Mouse (Mus musculus) heart, embryonic 13.5 days (tissue): ENCODE results near the gene Maml3. TPM values are rescaled to one million over a fixed set of nuclear protein-coding genes. Genes with fewer than 3 reads are reported as not detected.
A peak's percentile ranks its signal among the peaks of the same experiment; 100 is the strongest.

Experiments used
- ATAC-seq: fragments of 200-750 bp; cut with Nextera tagmentation; 2 replicates; pipeline ENCODE4 v1.8.0; 2017; ENCODE audit warnings: moderate TSS enrichment; ENCODE audit not compliant: insufficient number of reproducible peaks, low FRiP score, low TSS enrichment; ENCODE audit errors: extremely low read depth
- H3K27ac ChIP-seq: fragments of 300-500 bp; sonication (generic); replicated peaks from 2 replicates; pipeline ENCODE4 v1.5.1; 2015; ENCODE audit warnings: moderate library complexity, mild to moderate bottlenecking, inconsistent platforms
- H3K27me3 ChIP-seq: fragments of 300-500 bp; sonication (generic); replicated peaks from 2 replicates; pipeline ENCODE4 v1.6.1; 2015; ENCODE audit warnings: mild to moderate bottlenecking, inconsistent platforms
- H3K36me3 ChIP-seq: fragments of 300-500 bp; sonication (generic); 2 replicates; pipeline ENCODE4 v1.6.1; 2015; ENCODE audit warnings: mild to moderate bottlenecking, inconsistent platforms
- H3K4me1 ChIP-seq: fragments of 300-500 bp; sonication (generic); 2 replicates; pipeline ENCODE4 v1.6.1; 2015; ENCODE audit warnings: inconsistent platforms
- H3K4me2 ChIP-seq: fragments of 300-500 bp; sonication (generic); 2 replicates; pipeline ENCODE4 v1.6.1; 2015; ENCODE audit warnings: inconsistent platforms, mild to moderate bottlenecking, moderate library complexity
- H3K4me3 ChIP-seq: fragments of 300-500 bp; sonication (generic); 2 replicates; pipeline ENCODE4 v1.5.1; 2015; ENCODE audit warnings: moderate library complexity, mild to moderate bottlenecking, inconsistent platforms
- H3K9ac ChIP-seq: fragments of 300-500 bp; sonication (generic); 2 replicates; pipeline ENCODE4 v1.6.1; 2015; ENCODE audit warnings: inconsistent platforms, mild to moderate bottlenecking, moderate library complexity
- H3K9me3 ChIP-seq: fragments of 300-500 bp; sonication (generic); 2 replicates; pipeline ENCODE4 v1.6.1; 2016; ENCODE audit warnings: inconsistent platforms
- WGBS: fragments of 180-500 bp; shearing (Covaris S2); methylation state at CpG from one replicate; pipeline ENCODE4 v1.1.7; 2015; ENCODE audit warnings: mixed read lengths; 5-methylcytosine and 5-hydroxymethylcytosine counted together
- polyA plus RNA-seq: library from polyadenylated mRNA; unstranded; fragments of >200 nt; fragmentation: Nextera tagmentation; extraction: Ambion mirVana; gene quantifications from 2 replicates; pipeline ENCODE4 v1.2.1, GENCODE M21; 2015

The Maml3 gene
- polyA plus RNA-seq, 1 experiment from 2014 or later: 2.1 TPM

- ATAC-seq: no peak
- Histone ChIP-seq H3K9me3 (no peaks in the 10 kb centered on the region), H3K27ac (no peak overlapping the region), H3K4me3 (no peak overlapping the region), H3K4me1 (peaks cover 16% of the 10 kb centered on the region), H3K4me2 (no peak overlapping the region), H3K9ac (no peak overlapping the region), H3K27me3 (peaks cover 11% of the 10 kb centered on the region; the same call in 1 of the 2 replicates), H3K36me3 (no peaks in the 10 kb centered on the region)
- 80% methylated on average over 6 of the region's 6 CpGs for WGBS
Measured at GRCm38 (mm10) chr3:51817329-51817728, 287.5 kb downstream of the Maml3 start.

- Histone ChIP-seq H3K36me3 (no peaks in the 10 kb centered on the region), H3K27me3 (peaks cover 11% of the 10 kb centered on the region; the same call in 1 of the 2 replicates), H3K9me3 (no peaks in the 10 kb centered on the region), H3K4me1 (peaks cover 10% of the 10 kb centered on the region), H3K4me3 (no peak overlapping the region), H3K27ac (no peak overlapping the region), H3K9ac (no peak overlapping the region), H3K4me2 (no peak overlapping the region)
- 80% methylated on average over 7 of the region's 7 CpGs for WGBS
- no peak for ATAC-seq
Measured at GRCm38 (mm10) chr3:51816517-51817285, 288.2 kb downstream of the Maml3 start.

- Histone ChIP-seq H3K9ac (no peak overlapping the region), H3K27me3 (peaks cover 5% of the 10 kb centered on the region; the same call in 1 of the 2 replicates), H3K4me1 (no peaks in the 10 kb centered on the region), H3K36me3 (no peaks in the 10 kb centered on the region), H3K4me2 (no peak overlapping the region), H3K27ac (no peak overlapping the region), H3K4me3 (no peak overlapping the region), H3K9me3 (no peaks in the 10 kb centered on the region)
- 75% methylated on average over 4 of the region's 4 CpGs for WGBS
- ATAC-seq: no peak
Measured at GRCm38 (mm10) chr3:51814073-51814472, 290.8 kb downstream of the Maml3 start.

- WGBS: 89% methylated on average over 5 of the region's 5 CpGs
- no peak overlapping the region for H3K9ac ChIP-seq
- H3K27ac ChIP-seq: no peak overlapping the region
- H3K4me2 ChIP-seq: no peak overlapping the region
- ATAC-seq: no peak
- no peaks in the 10 kb centered on the region for H3K9me3 ChIP-seq
- H3K4me3 ChIP-seq: no peak overlapping the region
- no peaks in the 10 kb centered on the region for H3K27me3 ChIP-seq
- H3K36me3 ChIP-seq: no peaks in the 10 kb centered on the region
- H3K4me1 ChIP-seq: no peaks in the 10 kb centered on the region
Measured at GRCm38 (mm10) chr3:51813186-51813585, 291.7 kb downstream of the Maml3 start.

DNA sequence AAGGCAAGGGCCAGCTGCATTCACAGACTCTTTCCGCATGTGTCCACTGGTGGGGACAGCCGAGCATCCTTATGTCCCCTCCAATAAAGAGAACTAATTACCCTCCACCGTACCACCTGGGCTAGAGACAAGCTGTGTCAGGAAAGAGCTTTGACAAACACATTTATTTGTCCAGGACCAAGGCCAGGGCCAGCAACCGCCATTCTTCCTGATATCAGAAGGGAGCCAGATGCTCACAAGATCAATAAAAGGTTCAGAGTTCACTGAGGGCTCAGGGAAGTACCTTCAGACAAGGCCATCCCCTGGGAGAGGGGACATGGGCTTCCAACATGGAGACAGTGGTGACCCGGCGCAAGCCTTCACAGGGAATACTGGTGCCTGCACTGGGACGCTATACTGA, 294.1 kb downstream of the Maml3 start:
- ATAC-seq: no peak
- H3K9ac ChIP-seq: no peak overlapping the region
- 74% methylated on average over 7 of the region's 7 CpGs for WGBS

DNA sequence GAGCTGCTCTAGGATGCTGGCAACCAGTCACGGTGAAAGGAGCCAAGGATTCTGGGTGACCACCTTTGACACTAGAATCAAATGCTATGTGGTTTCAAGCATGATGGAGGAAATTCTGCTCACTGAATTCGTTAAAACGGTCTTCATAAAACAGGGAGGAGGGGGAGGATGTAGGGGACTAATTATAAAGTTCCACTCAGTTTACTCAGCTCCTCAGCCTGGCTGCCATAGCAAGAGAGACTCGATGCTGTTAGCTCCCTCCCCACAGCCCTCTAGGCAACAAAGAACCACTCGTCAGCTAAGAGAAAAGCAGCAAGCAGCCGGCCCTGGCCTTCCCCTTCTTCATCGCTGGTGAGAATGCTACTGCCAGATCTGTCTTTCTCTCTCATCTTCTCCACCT, 295.1 kb downstream of the Maml3 start:
- Histone ChIP-seq H3K36me3 (no peaks in the 10 kb centered on the region), H3K27ac (no peak overlapping the region), H3K4me1 (0 out of 2 replicates have a peak, but pooled peaks cover 2% of the 10 kb centered on the region), H3K9ac (no peak overlapping the region), H3K27me3 (no peaks in the 10 kb centered on the region), H3K9me3 (no peaks in the 10 kb centered on the region), H3K4me2 (no peak overlapping the region), H3K4me3 (no peak overlapping the region)
- 60% methylated on average over 7 of the region's 7 CpGs for WGBS
- ATAC-seq: no peak

More for the DNA sequence above, 294.1 kb downstream of the Maml3 start:
- H3K27me3 ChIP-seq: no peaks in the 10 kb centered on the region
- no peak overlapping the region for H3K4me3 ChIP-seq
- H3K4me1 ChIP-seq: no peaks in the 10 kb centered on the region
- no peak overlapping the region for H3K4me2 ChIP-seq
- no peak overlapping the region for H3K27ac ChIP-seq
- no peaks in the 10 kb centered on the region for H3K36me3 ChIP-seq
- no peaks in the 10 kb centered on the region for H3K9me3 ChIP-seq

DNA sequence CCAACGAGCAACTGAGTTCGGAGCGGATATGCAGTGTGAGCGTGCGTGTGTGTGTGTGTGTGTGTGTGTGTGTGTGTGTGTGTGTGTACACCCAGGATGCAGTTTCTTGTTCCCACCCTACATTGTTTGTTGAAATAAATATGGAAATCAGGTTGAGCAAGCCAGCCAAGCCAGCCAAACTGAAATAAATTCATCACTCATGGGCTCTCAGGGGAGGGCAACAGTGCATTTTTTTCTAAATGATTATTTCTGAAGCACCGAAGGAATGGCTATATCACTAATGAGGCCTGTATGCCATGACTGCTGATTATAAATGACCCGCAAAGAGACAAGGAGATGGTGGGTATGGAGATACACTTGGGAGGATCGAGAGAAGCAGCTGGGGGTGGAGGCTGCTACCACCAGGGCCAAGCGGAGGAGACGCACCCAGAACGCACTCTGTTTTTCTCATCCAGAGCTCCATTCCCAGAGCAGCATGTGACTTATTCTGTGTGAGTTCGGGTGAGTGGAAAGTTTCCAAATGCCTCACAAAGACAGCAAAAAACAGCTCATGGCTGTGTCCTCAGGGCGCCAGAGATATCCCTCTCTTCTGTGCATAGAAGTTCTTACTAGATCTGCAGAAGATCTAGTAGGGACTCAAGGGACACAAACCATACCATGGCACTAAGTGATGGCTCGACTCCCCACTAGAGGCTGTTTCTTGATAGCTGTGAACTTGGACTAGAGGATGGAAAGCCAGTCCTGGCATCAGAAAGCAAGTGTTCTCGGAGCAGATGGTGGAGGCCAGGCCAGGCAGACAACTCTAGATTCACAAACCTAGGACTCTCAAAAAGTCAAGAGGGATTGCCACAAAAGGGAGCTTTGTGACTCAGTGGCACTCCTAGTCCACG, 296.6 kb downstream of the Maml3 start:
- 80% methylated on average over 16 of the region's 16 CpGs for WGBS
- no peaks in the 10 kb centered on the region for H3K9me3 ChIP-seq
- H3K9ac ChIP-seq: no peak overlapping the region
- no peak for ATAC-seq
- H3K4me3 ChIP-seq: no peak overlapping the region
- H3K27ac ChIP-seq: no peak overlapping the region
- no peak overlapping the region for H3K4me2 ChIP-seq
- no peaks in the 10 kb centered on the region for H3K36me3 ChIP-seq
- 0 out of 2 replicates have a peak, but pooled peaks cover 2% of the 10 kb centered on the region for H3K4me1 ChIP-seq
- no peaks in the 10 kb centered on the region for H3K27me3 ChIP-seq

- WGBS: 54% methylated on average over 13 of the region's 13 CpGs
- 0 out of 2 replicates have a peak, but pooled peaks cover 2% of the 10 kb centered on the region for H3K4me1 ChIP-seq
- H3K27me3 ChIP-seq: no peaks in the 10 kb centered on the region
- no peaks in the 10 kb centered on the region for H3K36me3 ChIP-seq
- no peak for ATAC-seq
- no peak overlapping the region for H3K27ac ChIP-seq
- no peaks in the 10 kb centered on the region for H3K9me3 ChIP-seq
- H3K4me3 ChIP-seq: no peak overlapping the region
- H3K4me2 ChIP-seq: no peak overlapping the region
- H3K9ac ChIP-seq: no peak overlapping the region
Measured at GRCm38 (mm10) chr3:51805488-51806318, 299.2 kb downstream of the Maml3 start.

- Histone ChIP-seq H3K9ac (no peak overlapping the region), H3K4me1 (peaks cover 6% of the 10 kb centered on the region), H3K4me3 (no peak overlapping the region), H3K27ac (no peak overlapping the region), H3K9me3 (no peaks in the 10 kb centered on the region), H3K4me2 (no peak overlapping the region), H3K27me3 (no peaks in the 10 kb centered on the region), H3K36me3 (no peaks in the 10 kb centered on the region)
- no peak for ATAC-seq
- WGBS: 65% methylated on average over 6 of the region's 6 CpGs
Measured at GRCm38 (mm10) chr3:51803903-51804302, 301.0 kb downstream of the Maml3 start.

DNA sequence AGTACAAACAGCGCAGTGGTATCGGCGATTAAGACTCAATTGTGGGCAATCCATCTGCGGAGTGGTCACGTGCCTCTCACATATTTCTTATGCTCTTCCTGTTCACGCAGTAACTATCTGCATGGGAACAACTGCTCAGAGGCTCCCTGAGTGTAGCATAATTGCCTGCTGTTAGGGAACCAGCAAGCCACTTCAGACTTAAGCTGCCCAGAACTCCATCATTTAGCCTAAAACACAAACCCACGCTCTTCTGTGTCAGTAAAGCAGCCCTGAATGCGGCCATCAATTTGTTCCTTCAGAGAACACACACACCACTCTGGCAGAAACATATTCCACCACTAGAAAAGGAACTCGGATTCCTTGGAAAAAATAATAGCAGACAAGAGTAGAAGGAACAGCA, 305.2 kb downstream of the Maml3 start:
- Histone ChIP-seq H3K9me3 (no peaks in the 10 kb centered on the region), H3K4me2 (no peak overlapping the region), H3K36me3 (no peaks in the 10 kb centered on the region), H3K27ac (no peak overlapping the region), H3K9ac (no peak overlapping the region), H3K27me3 (no peaks in the 10 kb centered on the region), H3K4me3 (no peak overlapping the region), H3K4me1 (peaks cover 29% of the 10 kb centered on the region)
- 89% methylated on average over 9 of the region's 9 CpGs for WGBS
- ATAC-seq: no peak

- H3K4me2 ChIP-seq: peak overlapping the region; percentile 39
- H3K4me3 ChIP-seq: 0 out of 2 replicates have a peak overlapping the region, but pooled peaks have one; percentile 11
- no peak for ATAC-seq
- H3K9ac ChIP-seq: peak overlapping the region; percentile 8
- H3K36me3 ChIP-seq: peaks cover 3% of the 10 kb centered on the region; the same call in 1 of the 2 replicates
- WGBS: 66% methylated on average over 6 of the region's 6 CpGs
- H3K9me3 ChIP-seq: no peaks in the 10 kb centered on the region
- H3K27ac ChIP-seq: no peak overlapping the region
- H3K4me1 ChIP-seq: peaks cover 29% of the 10 kb centered on the region
- H3K27me3 ChIP-seq: no peaks in the 10 kb centered on the region
Measured at GRCm38 (mm10) chr3:51796838-51797237, 308.0 kb downstream of the Maml3 start.
